Mouse (Mus musculus): ENCODE measurements around the gene Gpr83.

The Gpr83 gene

DNA sequence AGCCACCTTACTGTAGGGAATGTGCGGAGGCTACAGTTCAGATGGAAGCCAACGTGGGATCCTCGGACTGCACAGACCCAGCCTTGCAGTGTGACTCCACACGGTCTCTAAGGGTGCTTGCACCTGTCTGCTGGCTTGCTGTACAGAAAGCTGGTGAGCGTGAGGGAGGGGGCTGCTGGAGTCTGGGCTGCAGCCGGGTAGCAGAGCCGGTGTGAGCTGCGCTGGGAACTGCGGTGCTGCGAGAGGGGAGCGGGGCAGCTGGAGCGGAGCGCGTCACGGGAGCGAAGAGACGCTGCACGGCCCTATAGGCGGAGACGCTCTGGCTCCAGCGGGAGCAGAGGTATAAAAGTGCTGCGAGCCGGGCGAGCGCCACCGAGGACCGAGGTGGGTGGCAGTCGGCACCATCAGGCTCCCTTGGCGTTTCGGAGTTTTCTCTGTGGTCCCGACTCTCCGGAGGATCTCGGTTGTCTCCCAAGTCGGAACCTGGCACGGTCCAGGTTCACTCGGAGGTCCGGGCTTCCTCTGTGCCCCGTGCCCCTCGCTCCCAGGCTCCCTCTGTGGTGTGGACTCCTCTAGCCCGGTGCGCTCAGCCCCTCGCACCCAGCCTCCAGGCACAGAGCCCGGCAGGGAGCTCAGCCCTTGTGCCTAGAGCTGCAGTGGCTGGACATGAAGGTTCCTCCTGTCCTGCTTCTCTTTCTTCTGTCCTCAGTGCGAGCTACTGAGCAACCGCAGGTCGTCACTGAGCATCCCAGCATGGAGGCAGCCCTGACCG lies at the start of gene Gpr83:
TSS of gene Gpr83 (plus strand) at position 343 of the 772 bp plus-strand sequence.
- peak; percentile 56 to 57 for DNase-seq

DNA sequence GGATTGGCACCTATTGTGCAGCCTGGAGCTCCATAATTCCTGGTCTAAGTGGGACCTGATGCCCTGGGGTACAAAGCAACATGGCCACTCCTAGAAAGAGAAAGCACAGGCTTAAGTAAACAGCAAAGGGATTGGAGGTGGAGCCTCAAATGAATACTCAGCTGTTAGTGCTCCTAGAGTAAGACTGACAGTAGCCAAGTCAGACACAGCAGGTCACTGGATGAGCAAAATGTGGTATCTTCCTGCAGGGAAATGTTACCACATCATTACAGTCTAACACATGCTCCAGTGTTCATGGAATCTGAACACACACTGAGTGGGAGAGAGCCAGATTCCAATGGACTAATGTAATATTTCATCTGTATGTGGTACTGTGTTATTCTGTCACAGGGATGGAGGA lies 38.6 kb upstream of the Gpr83 start:
- no peak for DNase-seq

DNA sequence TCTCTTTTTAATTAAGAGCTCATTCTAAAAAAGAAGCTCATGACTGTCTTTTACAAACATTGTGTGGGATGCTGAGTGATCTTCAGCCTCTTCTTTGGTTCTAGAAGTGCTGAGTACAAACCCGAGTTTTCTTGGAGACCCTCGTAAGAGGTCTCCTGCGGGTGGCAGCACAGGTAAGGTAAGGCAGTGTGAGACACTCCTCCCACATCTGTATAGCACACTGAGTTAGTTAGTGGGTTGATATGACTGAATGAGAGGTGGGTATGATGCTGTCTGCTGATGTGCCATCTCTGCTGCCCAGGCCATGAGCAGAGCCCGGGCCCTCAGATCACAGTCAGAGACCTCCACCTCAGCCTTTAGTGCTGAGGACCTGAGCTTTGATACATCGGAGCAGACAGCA lies 35.2 kb upstream of the Gpr83 start:
- DNase-seq, result no peak

DNA sequence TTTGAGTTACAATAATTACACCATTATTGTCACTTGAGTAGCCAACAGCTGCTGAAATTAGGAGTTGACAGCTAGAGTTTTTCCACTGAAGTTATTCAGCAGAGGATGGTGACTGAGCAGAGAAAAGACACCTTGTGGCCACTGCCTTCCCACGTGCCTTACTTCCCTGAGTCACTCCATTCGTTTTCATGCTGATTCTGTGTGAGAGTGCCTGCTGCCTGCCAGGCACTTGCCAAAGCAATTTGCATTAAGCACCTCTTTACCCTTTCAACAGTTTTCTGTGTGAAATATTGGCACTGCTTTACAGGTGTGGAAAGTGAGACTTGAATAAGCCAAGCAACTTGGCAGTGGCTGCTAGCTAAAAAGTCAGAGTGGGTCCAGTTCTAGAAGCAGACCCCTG lies 32.1 kb upstream of the Gpr83 start:
- DNase-seq, result no peak

DNA sequence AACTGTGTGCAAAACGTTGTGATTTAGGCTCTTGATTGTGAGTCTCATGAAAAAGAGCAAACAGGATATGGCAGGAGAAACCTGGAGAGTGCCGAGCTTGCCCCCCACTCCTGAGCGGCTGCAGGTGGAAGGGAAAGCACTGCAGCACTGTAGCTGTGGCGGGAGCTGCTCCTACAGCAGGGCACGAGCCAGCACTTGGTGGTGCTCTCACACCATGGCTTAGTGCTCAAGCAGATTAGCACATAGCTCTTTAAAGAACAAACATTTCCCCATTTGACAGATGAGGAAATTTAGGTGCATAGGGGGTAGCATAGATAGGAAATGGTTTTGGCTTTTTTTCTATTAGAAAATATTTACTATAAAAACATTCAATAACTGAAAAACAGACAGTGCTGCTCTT lies 28.0 kb upstream of the Gpr83 start:
- peak in 1 of 2 experiments; percentile 13 for DNase-seq

DNA sequence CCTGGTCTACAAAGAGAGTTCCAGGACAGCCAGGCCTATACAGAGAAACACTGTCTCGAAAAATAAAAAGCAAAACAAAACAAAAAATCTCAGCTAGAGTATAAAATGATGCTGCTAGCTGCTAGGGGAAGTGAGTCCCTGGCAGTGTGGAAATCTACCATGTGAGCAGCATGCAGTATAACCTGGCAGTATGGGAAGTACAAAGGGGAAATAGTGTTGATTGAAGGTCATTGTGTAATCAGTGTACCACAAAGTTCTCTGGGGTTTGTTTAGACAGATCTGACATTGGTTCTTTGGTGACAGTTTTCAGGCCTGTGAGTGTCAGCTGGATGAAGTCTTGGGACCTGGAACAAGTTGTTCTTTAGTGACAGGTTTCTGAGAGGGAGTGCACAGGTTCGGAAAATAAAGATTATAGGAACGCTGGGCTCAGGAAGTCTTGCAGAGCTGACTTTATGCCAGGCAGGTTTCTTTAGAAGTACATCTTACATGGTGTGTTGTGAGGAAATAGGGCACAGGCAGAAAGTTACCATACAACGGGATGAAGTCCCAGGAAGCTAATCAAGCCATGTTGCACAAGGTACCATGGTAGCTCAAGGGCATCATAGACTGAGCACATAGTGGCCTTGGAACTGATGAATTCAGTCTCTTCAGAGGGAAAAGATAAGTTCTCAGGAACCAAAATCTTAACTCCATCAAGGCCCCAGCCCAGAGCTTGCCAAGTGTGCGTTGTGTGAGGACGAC lies 24.5 kb upstream of the Gpr83 start:
- no peak for DNase-seq

DNA sequence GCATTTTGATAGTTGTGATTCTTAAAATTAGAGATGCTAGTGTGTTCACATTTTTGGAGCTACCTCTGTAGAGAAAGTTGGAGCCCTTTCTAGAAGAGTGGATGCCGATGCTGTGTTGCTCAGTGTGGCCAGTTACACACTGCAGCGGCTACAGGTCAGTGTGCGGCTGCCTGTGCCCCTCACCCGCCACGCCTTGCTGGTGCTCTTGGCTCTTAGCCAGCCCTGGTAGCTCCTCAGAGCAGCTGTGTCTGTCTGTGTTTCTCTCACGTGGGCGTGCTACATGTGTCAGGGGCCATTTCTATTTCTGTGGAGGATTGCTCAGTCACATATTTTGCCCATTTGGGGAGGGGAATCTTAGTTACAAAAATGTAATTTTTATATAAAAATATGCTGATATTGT lies 20.5 kb upstream of the Gpr83 start:
- DNase-seq, result peak; percentile 69 to 76

DNA sequence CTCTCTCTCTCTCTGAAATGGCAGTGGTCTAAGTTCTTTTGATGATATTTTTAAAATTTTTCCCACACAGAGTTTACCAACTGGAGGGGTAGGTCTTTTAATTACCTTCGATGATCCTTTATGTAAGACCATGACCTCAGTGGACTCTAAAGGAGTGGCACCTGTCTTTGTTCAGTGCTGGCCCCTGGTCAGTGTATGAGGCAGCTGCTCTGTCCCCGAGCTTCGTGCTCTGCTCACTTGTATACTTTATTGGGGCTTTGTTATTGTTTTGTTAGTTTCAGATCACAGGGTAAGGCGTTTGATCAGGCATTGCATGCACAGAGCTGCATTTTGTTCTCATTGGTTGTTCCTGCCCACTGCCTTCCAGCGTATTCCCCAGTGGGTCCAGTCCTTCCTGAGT lies 20.0 kb upstream of the Gpr83 start:
- no peak for DNase-seq

DNA sequence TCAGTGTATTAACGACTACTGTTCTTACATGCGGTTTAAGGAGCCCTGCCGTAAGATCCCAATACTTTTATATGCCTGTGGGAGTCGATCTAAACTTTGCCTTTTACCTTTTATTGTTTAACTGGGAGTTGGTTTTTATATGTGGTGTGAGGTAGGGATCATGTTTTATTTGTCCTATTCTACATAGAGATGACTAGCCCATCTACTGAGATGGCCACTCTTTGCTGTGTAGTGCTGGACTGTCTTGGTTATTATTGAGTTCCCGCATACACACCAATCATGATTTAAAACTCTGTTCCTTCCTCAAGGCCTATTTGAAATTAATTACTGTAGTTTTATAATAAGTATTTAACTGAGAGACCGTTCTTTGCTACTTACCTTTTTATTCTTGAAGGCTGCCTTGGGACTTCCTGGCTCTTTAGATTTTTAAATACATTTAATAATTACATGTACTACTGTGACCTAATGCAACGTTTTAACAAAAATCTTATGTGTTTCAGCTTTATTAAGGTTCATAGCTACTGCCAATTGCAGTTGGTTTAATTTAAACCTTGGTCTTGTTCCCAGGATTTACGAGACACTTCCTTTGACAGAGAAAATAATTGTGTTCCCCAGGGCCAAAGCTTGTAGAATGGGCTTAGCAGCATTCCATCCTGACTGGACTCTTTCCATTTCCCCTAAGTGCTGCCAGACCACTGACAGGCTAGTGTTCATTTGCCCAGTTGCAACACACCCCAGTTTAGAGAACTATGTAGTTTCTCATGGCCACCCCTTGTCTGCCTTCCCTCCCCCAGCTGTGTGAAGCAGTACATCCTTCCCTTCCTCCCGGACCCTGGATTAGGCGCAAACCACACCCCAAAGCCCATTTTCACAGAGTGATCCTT lies 17.9 kb upstream of the Gpr83 start:
- DNase-seq, result peak; percentile 29 to 46

DNA sequence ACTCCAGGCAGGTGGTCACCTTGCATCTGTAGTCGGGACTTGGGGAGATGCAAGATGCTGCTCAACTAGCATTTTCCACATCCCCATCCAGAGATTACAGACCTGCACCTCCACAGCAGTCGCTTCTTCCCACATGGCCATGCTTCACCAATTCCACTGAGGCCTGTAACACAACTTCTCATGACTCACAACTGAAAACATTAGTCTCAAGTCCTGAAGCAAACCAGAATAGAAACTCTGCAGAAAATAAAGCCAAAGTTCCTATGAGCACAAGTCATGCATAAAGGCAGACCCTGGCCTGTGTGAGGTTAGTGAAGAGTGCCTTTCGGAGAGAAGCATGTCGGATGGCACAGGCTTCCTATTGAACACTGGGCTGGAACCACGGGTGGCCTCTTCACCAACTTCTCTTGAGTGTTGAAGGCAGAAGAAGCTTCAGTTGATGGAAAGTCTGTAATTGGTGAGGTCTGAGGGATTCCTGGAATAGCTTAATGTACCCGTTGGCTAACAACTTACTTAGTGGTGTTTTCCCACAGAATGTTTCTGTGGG lies 16.6 kb upstream of the Gpr83 start:
- DNase-seq, result no peak

DNA sequence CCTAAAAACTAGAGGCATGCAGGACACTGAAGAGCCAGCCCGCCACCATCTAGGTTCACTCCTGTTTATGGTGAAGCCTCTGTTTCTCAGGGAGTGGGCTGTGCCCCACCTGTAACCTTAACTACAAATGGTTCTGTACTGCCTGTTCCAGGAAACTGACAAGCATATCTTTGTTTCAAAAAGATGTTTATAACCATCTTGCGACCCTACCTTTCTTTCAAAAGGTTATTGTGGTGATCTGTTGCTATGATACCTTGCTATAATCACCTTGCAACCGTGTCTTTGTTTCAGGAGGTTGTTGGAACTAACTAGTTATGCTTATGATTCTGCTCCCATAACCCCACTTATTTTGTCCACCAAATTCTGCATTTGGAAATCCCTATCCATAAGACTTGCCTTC lies 16.1 kb upstream of the Gpr83 start:
- DNase-seq, result no peak

DNA sequence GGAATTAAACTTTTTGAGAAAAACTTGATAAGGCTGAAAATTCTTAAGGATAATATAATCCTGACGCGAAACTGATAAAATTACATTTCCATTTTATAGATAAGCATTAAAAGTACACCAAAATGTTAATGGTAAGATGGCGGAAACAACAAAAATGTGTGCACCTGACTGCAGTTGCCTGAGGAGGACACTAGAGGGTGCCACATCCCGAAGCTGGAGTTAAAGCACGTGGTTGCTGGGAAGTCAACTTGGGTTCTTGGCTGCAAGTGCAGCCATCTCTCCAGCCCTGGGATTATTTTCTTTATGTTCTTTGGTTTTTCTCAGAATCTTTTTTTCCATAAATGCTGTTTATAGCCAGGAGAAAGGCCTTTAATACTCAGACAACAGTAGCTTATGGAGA lies 13.6 kb upstream of the Gpr83 start:
- peak in 1 of 2 experiments; percentile 29 for DNase-seq

DNA sequence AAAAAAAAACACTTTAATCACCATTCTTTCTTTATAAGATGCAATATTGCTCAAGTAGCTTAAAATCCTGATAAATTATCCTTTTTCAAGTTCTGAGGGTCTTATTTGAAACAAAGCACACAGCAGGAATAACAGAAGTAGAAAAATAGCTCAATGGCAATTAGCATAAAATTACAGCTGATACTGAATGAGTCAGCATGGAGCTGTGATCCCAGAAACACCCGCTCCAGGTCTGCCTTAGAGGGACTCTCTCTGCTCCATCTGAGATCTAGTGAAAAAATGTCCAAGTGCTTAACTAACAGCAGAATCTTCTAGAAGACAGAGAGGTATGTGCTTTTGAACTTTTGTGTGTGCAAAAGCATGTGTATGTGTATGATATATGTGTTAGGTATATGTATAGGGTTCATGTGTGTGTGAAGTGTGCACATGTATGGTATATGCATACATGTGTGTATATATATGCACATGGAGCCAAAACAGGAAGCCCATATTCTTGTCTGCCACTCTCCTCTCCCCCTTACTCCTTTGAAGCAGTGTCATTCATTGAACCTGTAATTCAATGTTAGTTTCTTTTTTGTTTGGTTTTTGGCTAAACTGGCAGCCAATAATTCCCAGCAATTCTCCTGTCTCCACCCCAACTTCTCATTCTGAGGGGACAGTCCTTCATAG lies 11.6 kb upstream of the Gpr83 start:
- DNase-seq, result no peak

DNA sequence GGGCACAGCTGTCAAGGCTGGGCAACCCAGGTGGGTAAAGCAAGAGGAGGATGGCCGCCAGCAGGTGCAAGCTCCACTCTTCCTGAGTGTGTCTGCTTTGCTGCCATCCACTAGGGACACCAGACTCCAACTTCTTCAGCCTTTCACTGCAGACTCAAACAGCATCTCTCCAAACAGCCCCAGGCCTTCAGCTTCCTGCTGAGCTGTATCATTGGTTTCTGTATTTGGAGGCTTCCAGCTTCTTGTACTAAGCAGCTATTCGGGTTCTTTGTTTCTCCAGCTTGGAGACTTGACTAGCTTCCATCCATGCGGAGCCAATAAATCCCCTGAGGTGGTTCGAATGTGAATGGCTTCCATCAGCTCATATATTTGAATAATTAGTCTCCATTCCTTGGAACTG lies 5.4 kb upstream of the Gpr83 start:
- peak; percentile 33 to 44 for DNase-seq

DNA sequence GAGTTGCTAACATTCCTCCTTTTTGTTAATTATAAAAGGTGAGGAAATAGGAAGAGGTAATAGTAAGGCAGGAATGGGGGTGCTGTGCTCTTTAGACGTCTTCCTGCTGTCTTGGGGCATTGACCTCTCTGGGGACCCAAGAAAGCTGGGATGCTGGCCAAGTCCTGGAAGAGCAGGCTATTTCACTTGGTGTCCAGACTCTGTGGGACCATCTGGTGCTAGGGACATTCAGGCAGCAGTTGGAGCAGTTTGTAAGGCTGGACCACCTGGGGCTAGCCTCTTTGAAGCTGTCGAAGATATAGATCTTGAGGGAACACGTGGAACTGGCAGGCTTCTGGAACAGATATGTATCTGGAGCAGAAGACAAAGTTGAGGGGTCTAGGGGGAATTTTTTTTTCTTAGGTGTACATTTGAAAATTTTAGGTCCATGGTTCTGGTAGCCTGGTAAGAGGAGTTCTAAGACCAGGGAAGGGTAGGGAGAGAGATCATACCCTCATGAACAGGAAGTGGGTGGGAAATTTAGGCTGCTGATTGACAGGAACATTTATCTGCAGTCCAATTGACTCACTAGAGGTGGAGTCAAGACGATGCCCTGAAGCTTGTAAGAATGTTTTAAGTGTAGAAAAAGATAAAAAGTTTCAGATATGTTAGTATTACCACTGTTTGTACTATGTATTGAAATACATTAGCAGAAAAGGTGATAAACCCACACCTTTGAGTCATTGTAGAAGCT lies 2.9 kb upstream of the Gpr83 start:
- DNase-seq, result peak; percentile 76 to 86

DNA sequence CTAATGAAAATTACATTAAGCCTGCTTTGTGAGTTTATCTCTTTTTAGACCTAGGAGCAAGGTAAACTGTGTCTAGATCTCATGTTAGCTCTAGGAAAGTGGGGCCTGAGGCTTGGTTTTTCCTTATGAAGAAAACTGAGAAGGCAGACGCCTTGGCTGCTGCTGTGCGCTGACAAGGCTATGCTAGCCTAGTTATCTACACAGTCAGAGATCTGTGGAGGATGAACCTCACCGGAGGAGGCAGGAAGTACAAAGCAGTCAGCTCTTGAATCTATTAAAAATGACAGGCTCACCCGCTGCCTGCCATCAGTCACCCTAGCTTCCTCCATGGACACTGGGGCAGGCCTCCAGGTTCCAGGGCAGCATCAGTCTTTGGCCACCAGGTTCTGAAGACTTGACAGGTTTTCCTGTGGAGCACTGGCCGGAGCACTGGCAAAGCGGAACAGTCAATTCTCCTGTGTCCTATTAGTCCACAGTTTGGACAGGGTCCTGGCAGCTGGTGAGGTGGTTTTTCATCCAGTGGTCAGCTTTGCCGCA lies 1.8 kb upstream of the Gpr83 start:
- peak; percentile 36 to 55 for DNase-seq

DNA sequence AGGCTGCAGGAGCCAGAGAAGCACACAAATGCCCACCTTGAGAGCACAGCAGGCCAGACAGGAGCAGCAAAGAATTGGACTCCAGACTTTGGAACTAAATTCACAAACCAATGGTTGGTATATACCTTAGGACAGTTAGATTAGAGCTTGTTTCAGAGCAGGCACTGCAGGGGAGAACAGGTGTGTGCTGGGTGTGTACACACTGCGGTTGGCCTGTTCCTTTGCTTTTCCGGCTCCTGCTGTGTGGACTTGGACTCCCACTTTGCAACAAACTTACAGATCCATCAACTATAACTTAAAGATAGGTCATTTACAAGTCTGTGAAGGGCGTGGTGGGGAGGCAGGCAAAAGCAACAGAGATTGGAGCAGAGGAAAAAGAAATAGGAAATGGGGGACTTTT lies 1.2 kb upstream of the Gpr83 start:
- no peak for DNase-seq

DNA sequence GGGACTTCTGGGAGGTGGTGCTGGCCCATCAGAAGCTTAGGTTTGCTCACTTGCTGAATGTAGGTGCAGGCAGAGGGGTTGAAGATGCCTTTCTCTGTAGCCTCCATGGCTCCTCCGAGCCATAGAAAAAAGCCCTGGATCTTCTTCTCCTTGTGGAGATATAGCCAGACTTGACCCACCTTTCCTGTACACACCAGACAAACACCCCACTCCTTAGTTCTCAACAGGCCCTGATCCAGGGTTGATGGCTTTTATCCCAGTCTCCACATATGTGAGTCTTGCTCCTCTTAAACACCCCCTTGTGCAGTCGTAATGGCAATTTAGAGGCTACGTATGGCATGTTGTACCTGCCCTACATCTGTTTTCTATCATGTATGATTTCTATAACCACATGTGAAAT lies 3.1 kb downstream of the Gpr83 start:
- no peak for DNase-seq

DNA sequence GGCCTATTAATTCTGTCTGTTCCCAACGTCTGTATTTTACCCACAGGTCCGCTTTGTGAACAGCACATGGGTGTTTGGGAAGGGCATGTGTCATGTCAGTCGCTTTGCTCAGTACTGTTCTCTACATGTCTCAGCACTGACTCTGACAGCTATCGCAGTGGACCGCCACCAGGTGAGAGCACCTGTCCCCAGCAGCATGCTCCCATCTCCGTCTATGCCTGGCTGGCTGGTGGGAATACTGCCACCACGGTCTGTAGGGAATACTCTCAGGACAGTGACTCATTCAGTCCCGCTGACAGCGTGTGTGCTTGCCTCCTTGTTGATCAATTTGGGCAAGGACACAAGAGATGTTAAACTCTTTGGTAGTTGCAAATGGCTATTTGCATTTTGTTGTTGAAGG lies 4.7 kb downstream of the Gpr83 start:
- no peak for DNase-seq

DNA sequence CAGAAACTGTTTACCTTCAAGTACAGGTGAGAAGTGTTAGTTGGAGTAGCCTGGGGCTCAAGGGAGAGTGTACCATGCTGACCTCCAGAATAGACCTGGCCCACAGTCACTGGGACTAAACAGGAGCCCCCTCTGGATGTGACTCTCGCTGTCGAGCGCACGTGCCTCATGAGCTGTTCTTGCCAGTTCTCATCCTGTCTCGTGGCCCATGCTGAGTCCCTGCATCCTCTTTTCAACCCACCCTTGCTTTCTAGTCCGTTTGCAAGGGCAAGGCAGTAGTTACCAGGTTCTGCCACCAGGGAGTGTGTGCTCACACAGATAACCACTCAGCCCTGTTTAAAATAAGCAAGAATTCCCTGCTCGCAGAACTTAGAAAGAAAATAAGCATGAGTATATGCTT lies 6.9 kb downstream of the Gpr83 start:
- peak; percentile 75 to 82 for DNase-seq

DNA sequence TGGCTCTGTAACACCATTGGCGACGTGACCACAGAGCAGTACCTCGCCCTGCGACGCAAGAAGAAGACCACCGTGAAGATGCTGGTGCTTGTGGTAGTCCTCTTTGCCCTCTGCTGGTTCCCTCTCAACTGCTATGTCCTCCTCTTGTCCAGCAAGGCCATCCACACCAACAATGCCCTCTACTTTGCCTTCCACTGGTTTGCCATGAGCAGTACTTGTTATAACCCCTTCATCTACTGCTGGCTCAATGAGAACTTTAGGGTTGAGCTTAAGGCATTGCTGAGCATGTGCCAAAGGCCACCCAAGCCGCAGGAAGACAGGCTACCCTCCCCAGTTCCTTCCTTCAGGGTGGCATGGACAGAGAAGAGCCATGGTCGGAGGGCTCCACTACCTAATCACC lies 8.3 kb downstream of the Gpr83 start:
- DNase-seq, result no peak

DNA sequence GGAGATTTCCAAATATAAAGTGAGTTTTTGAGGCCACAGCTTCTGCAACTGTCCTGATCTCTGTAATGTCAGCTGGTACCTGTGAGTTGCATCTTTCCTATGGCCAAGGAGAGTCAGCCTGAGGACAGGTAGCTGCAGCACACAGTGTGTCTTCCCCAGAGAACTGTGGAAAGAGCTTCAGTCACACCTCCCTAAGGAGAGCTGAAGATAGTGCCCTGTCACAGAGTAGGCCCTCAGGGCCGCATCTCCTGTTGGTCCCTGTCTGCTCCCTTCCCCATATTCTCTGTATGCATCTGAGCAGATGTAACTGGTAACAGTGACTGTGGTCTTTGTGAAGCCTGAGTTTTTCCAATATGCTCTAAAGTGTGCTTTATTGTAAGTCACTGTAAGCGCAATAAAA lies 10.4 kb downstream of the Gpr83 start:
- DNase-seq, result no peak

All from cerebellum, postnatal 10 days (tissue).